Mouse (Mus musculus) urinary bladder, adult 2 months (tissue): ENCODE results near the gene Tec. TPM values are rescaled to one million over a fixed set of nuclear protein-coding genes. Genes with fewer than 3 reads are reported as not detected.

Experiments used
- DNase-seq: peaks from one replicate; pipeline ENCODE4 v3.0.0; 2022; ENCODE audit warnings: low spot score
- polyA plus RNA-seq: library from polyadenylated mRNA; depleted of rRNA; stranded (reverse); fragments of >200 nt; gene quantifications from 2 replicates; pipeline ENCODE4 v1.2.3, GENCODE M21; 2012

Gene Tec
- polyA plus RNA-seq, 1 experiment = 5.0 TPM

- DNase-seq = no peak
Measured at GRCm38 (mm10) chr5:72854141-72854990, 13.9 kb downstream of the Tec start.

- no peak for DNase-seq
Measured at GRCm38 (mm10) chr5:72853365-72853764, 14.9 kb downstream of the Tec start.

DNA sequence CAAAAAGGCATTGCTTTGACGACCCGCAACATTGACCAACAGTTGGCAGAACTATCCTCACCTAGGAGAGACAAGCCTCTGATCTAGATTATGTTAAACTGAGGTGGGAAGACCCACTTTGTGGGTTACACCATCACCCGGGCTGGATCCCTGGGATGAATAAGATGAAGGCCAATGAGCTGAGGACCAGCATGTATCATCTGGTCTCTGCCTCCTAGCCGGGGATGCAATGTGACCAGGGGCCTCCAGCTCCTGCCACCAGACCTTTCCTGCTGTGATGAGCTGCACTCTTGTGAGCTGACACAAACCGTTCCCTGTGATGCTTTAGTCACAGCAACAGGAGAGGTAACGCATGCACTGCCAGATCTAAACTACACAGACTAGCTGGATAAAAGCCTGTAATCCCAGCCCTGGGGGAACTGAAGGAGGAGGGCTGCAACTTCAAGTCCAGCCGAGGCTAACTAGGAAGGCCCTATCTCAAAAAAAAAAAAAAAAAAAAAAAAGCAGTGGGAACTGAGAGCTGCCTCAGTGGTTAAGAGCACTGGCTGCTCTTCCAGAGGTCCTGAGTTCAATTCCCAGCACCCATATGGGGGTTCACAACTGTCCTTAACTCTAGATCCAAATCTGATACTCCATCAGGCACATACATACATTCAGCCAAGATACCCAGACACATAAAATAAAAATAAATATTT, 15.8 kb downstream of the Tec start:
- DNase-seq = no peak

GRCm38 (mm10) chr5:72851674-72852098, 16.6 kb downstream of the Tec start:
- DNase-seq = no peak

DNA sequence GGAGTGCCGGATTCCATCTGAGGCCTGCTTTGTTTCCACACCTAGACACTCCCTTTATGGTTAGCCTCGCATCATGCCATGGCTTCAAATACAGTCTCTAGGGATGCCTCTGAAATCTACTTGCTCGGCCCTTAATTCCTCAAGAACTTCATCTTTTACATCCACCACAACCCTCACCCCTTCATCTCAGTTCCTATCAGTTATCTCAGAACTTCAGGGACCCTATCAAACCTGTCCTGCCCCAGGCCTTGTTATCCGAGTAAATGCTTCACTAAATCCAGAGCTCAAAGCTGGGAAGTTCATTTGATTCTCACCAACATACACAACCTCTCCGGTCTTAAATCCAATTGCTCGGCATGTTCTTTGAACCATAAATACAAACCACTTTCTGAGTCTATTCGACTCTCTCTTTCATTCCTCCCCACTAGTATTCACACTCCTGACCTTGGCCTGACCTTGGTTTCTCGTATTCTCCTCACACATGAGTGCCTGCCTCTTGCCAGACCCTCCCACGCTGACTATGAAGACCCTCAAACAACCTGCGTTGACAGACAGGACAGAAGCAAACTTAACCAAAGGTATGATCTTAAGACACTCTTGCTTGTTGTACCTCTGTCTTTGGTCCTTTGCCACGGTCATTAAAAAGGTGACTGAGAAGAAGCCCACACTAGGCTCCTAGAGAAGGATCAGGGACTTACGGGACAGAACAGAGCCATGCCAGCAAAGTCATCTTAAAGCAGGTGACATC, 17.2 kb downstream of the Tec start:
- no peak for DNase-seq

DNA sequence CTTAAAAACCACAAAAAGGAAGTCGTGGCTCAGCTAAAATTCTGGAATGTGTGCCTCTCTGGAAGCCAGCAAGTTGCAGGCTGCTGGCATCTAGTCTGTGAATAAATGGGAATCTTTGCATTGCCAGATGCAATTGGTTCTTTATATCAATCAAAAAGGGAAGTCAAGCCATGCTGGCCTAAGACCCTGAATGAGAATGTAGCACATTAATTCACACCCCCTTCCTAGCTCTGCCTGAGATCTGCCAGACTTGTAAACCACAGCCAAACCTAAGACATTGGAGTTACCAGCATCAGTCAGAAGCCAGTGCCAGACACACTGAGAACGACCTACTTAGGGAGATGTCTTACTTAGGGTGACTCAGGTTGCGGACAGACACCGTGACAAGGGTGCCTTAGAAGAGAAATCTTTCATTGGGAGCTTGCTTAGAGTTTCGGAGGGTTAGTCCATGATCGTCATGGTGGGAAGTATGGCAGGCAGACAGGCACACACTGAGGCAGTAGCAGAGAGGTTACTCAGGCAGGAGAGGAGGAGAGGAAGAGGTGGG, 19.3 kb downstream of the Tec start:
- no peak for DNase-seq

DNA sequence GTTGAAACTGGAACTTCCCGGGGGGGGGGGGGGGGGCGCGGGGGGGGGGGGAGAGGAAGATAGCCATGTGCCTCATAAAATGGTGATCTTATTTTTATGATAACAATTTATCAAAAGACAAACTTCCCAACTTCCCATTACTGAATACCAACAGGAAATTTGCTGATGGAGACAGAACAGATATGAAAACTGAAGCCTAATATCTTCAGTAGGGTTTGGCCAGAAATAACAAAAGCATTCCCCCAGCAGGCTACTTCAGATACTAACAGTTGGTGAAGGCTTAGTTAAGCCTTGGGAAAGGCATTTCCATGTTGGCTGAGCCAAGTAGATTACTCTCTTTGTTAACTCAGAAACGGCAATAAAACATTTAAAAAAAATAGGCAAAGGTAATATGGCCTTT, 21.6 kb downstream of the Tec start:
- DNase-seq = no peak

DNA sequence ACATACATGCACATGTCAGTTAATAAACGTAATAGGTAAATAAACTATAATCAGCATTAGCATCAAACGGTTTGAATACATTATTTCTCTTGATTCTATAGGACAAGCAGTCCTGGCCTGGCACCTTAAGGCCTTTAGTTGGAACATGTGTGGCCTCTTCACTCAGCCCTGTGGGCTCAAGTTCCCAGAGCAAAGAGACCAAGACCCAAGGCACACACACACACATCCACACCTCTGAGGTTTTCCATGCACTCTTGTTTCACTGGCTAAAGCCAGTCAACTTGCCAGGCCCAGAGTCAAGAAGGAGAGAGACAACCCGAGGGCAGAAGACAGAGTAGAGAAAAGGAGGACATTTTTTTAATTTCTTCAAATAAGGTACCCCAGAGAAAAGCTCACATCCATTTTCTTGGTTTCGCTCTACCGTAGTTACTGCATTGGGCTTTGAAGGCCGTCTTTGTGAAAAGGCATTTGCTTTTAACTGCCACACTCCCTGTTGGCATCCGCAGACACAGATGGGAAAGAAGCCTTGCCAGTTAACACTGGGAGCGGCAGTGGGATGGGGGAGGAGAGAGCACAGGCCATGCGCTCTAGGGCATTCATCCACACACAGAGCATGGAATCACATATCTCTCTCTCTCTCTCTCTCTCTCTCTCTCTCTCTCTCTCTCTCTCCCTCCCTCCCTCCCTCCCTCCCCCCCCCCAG, 22.2 kb downstream of the Tec start:
- no peak for DNase-seq

DNA sequence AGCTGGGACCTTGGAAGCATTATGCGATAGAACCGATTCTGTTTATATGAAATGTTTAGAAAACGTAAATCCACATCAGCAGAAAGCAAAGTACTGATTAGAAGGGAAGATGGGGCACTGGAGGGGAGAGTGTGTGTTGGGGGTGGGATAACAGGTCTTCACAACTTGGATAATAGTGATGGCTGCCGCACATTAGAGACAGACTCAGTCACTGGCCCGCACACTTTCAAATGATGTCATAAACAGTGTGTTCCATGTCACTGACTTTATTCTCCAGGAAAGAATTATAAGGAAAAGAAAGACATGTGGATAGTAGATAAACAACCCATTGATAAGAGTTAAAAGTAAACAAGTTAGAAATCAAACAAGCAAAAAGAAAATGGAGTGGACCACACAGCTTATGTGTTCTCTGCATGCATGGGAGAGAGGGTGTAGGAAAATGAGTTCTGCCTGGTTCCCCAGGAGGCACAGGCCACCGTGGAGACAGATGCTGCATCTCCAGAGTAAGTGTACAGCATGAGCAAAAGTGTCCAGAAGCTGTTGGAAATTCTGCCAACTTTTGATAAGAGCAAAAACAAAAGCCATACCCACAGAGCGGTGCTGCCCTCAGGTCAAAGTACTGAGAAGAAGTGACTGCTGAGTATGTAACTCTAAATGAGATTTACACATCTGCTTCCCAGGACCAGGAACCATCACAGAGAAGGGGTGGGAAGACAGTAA, 23.3 kb downstream of the Tec start:
- DNase-seq = no peak

DNA sequence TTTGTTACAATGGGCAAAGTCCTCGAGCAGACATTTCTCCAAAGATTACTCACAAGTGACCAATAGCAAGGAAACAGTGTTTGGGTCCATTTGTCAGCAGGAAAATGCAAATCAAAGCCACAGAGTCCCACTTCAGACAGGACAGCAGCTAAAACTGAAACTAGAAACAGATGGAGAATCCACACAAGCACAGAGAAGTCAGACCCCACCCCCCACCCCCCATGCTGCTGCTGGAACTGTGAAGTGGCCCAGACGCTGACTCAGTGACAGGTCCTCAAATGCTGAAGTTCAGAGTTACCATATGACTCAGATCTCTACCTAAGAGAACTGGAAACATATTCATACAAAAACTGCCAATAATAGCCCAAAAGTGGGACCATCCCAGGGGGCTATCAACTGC, 24.0 kb downstream of the Tec start:
- DNase-seq = no peak

DNA sequence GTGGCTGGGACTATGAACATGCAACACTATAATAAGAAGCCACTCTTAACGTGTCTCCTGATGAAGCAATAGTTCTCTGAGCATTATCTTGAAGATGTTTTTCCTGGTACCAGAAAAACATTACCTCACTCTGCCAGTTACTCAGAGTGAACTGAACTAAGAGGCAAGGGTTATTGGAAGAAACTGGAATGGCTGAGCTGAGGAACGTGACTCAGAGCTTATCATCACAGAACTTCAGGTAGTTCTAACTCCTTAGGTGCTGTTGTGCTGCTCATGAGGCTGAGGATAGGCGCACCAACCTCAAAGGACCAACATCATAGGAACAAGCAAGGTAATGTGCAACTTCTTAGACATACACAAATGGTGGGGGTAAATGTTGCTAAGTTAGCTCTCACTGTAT, 28.6 kb downstream of the Tec start:
- DNase-seq = no peak

DNA sequence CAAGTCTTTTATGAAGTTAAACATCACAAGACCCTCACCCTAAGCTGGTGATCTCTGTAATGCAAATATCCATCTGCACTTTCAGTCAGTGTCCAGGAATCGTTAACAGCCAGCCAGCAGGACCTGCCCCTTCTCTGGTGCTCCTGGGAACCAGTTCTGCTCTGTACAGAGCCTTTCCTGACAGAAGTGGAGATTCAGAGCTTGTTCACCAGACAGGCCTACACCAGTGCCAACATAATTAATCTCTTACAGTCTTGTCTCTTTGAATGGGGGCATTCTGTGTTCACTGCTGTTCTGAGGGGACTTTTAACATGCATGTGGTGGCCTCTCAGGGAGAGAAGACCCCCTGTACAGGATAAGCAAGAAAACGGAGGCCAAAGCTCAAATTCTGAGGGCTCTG, 29.3 kb downstream of the Tec start:
- no peak for DNase-seq

- no peak for DNase-seq
Measured at GRCm38 (mm10) chr5:72835656-72836055, 32.6 kb downstream of the Tec start.

- DNase-seq = no peak
Measured at GRCm38 (mm10) chr5:72832904-72833765, 35.1 kb downstream of the Tec start.

DNA sequence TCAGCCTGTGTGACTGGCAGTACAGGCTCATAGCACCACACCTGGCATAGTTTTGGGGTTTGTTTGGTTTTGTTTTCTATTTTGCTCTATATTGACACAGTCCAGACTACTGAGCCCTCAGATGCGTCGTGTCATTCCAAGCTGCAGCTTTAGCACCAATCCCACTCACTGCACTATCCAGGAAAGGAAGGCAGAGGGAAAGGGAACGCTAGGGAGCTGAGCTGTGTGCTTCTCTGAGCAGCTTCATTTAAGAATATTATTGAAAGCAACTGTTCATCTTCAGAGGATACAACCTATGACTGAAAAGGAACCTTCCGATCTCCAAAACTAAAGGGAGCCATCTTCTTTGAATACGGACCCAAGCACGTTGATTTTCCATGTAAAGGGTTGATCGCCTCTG, 36.1 kb downstream of the Tec start:
- DNase-seq = no peak

- DNase-seq = no peak
Measured at GRCm38 (mm10) chr5:72830988-72831610, 37.2 kb downstream of the Tec start.

GRCm38 (mm10) chr5:72829506-72830067, 38.7 kb downstream of the Tec start:
- no peak for DNase-seq

- no peak for DNase-seq
Measured at GRCm38 (mm10) chr5:72828401-72828800, 39.9 kb downstream of the Tec start.

DNA sequence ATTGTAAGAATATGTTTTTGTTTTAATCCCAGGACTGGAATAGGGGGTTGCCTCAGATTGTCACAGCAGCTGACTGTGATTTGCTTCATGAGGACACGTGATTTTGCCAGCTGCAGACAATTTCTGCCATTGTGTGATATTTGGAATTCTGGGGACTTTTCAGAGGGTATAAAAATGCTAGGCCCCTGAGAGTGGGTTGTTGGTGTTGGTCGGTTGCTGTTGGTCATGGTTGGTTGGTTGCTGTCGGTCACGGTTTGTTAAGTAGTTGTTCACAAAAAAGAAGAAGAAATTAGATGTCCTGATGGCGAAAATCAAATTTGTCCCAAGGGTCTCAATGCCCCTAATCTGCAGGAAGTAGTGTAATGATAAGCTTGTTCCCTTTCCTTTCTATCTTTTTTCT, 40.8 kb downstream of the Tec start:
- no peak for DNase-seq
